Mouse (Mus musculus): ENCODE data around the gene Thsd7b.

DNA sequence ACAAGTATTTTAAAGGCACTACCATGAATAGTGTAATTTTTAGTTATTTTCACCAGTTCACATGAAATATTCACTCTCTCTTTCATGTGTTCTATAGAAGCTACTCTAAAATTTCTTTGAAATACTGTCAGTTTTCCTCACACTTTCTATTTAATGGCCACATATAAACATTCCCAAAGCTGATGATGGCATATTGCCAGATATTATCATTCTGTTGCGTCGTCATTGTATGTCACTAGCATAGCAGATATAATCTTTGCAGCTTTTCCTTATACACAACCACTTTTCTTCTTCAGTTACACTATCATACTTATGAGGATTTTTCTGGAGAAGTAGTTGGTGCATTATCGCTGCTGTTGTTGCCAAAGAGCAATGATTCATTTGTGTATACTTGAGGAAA, 297.4 kb downstream of the Thsd7b start:
- no peak for TF ChIP-seq CTCF (IDR thresholded peaks at IDR 0.05; ENCODE audit: low read depth, low read length)
- TF ChIP-seq POLR2A (IDR thresholded peaks at IDR 0.05; ENCODE audit: borderline replicate concordance, low read depth, low read length) = no peak
